Comparison of ENCODE assay signal across 15 mouse cellular contexts in the genomic region with DNA sequence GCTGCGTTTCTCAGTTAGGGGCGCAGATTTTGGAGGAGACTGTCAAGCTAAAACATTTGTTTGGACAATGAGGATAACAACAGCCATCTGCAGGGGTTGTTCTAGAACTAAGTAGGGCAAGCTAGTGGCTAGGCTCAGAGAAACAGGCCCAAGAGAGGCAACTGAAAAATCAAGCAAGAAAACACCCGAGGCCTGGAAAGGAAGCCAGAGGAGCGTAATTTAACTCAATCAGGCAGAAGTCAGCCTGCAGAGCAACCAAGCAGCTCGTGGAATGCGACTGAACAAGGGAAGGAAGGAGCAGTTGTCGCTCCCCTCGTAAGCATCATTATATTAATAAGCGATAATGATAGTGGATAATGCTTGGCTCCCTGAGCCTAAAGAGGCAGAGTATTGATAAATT. TPM values are rescaled to one million over a fixed set of nuclear protein-coding genes. Genes with fewer than 3 reads are reported as not detected.
DNase-seq lines count a peak whose midpoint lies in the region; ATAC-seq and TF ChIP-seq lines count a peak whose summit lies in the region.
"Had no signal": no experiment of that assay in that cellular context is flagged by ENCODE, and none has a peak within 500 bp of the region (broad histone marks: within the 10 kb centered on the region; RNA-seq: fewer than 3 reads in every experiment).

No protein-coding gene starts in this region.

- no peaks in the 10 kb centered on the region for H3K9me3 ChIP-seq in forebrain, embryonic 13.5 days (replicated peaks)
- H3K9me3 ChIP-seq in forebrain, embryonic 11.5 days (ENCODE audit: control insufficient read depth, low read length), result no peaks in the 10 kb centered on the region
- H3K9me3 ChIP-seq in lung, embryonic 14.5 days (ENCODE audit: low read depth, low read length), result no peaks in the 10 kb centered on the region
- H3K9me3 ChIP-seq in hindbrain, embryonic 16.5 days (ENCODE audit: control insufficient read depth, low read length), result no peaks in the 10 kb centered on the region
- H3K9me3 ChIP-seq in stomach, embryonic 16.5 days (replicated peaks; ENCODE audit: control insufficient read depth, low read length), result no peaks in the 10 kb centered on the region
- H3K9me3 ChIP-seq: G1E; heart, embryonic 13.5 days; limb, embryonic 15.5 days had no signal

- intact Hi-C loops in heart, postnatal 25 days (cut with DNase I), result no loop called here

- 48% methylated on average over 9 of the region's 9 CpGs for WGBS in forebrain, embryonic 13.5 days
- 47% methylated on average over 9 of the region's 9 CpGs for WGBS in forebrain, embryonic 11.5 days
- WGBS in lung, embryonic 14.5 days, result 54% methylated on average over 9 of the region's 9 CpGs
- 35% methylated on average over 9 of the region's 9 CpGs for WGBS in hindbrain, embryonic 16.5 days
- WGBS in stomach, embryonic 16.5 days, result 54% methylated on average over 9 of the region's 9 CpGs

- no peak for TF ChIP-seq CTCF in lung, embryonic 14.5 days (IDR thresholded peaks at IDR 0.05; ENCODE audit: low read depth)

- 0 out of 2 replicates have a peak, but pooled peaks cover 5% of the 10 kb centered on the region for H3K36me3 ChIP-seq in forebrain, embryonic 13.5 days (ENCODE audit: poor library complexity, severe bottlenecking)
- no peaks in the 10 kb centered on the region for H3K36me3 ChIP-seq in forebrain, embryonic 11.5 days (ENCODE audit: control insufficient read depth, insufficient read depth, low read length)
- H3K36me3 ChIP-seq in lung, embryonic 14.5 days (ENCODE audit: insufficient read depth), result peaks cover 5% of the 10 kb centered on the region; the same call in 1 of the 2 replicates
- 0 out of 2 replicates have a peak, but pooled peaks cover 2% of the 10 kb centered on the region for H3K36me3 ChIP-seq in hindbrain, embryonic 16.5 days (ENCODE audit: control insufficient read depth, insufficient read depth, low read length)
- no peaks in the 10 kb centered on the region for H3K36me3 ChIP-seq in stomach, embryonic 16.5 days (ENCODE audit: control insufficient read depth, insufficient read depth, low read length)
- H3K36me3 ChIP-seq: limb, embryonic 15.5 days had no signal

- H3K9ac ChIP-seq in forebrain, embryonic 13.5 days, result no peak overlapping the region
- no peak overlapping the region for H3K9ac ChIP-seq in forebrain, embryonic 11.5 days (ENCODE audit: low read length)
- H3K9ac ChIP-seq in lung, embryonic 14.5 days, result no peak overlapping the region
- no peak overlapping the region for H3K9ac ChIP-seq in hindbrain, embryonic 16.5 days (ENCODE audit: low read depth, low read length)
- no peak overlapping the region for H3K9ac ChIP-seq in stomach, embryonic 16.5 days (ENCODE audit: low read length)
- H3K9ac ChIP-seq: heart, embryonic 13.5 days; limb, embryonic 15.5 days had no signal

- peak overlapping the region; percentile 13; the same call in 1 of the 2 replicates for H3K4me2 ChIP-seq in forebrain, embryonic 13.5 days
- H3K4me2 ChIP-seq in forebrain, embryonic 11.5 days (ENCODE audit: low read depth, low read length, severe bottlenecking), result no peak overlapping the region
- H3K4me2 ChIP-seq in lung, embryonic 14.5 days, result no peak overlapping the region
- H3K4me2 ChIP-seq in hindbrain, embryonic 16.5 days (ENCODE audit: low read length), result no peak overlapping the region
- peak overlapping the region; percentile 3; the same call in 1 of the 2 replicates for H3K4me2 ChIP-seq in stomach, embryonic 16.5 days (ENCODE audit: low read depth, low read length)
- H3K4me2 ChIP-seq: heart, embryonic 13.5 days; limb, embryonic 15.5 days had no signal

- H3K27ac ChIP-seq in forebrain, embryonic 13.5 days, result peak overlapping the region; percentile 44; the same call in 1 of the 2 replicates
- no peak overlapping the region for H3K27ac ChIP-seq in forebrain, embryonic 11.5 days (ENCODE audit: low read depth, low read length)
- no peak overlapping the region for H3K27ac ChIP-seq in lung, embryonic 14.5 days (ENCODE audit: low read depth)
- peak overlapping the region; percentile 5 for H3K27ac ChIP-seq in hindbrain, embryonic 16.5 days (ENCODE audit: low read depth, low read length)
- peak overlapping the region; percentile 64 for H3K27ac ChIP-seq in stomach, embryonic 16.5 days (ENCODE audit: low read length)
- H3K27ac ChIP-seq: limb, embryonic 15.5 days had no signal

- peaks cover 72% of the 10 kb centered on the region for H3K4me1 ChIP-seq in forebrain, embryonic 13.5 days
- H3K4me1 ChIP-seq in forebrain, embryonic 11.5 days (replicated peaks; ENCODE audit: control insufficient read depth, insufficient read depth, low read length), result peaks cover 9% of the 10 kb centered on the region
- peaks cover 5% of the 10 kb centered on the region; the same call in 1 of the 2 replicates for H3K4me1 ChIP-seq in lung, embryonic 14.5 days (ENCODE audit: insufficient read depth)
- peaks cover 47% of the 10 kb centered on the region for H3K4me1 ChIP-seq in hindbrain, embryonic 16.5 days (ENCODE audit: control insufficient read depth, insufficient read depth, low read depth, low read length)
- peaks cover 29% of the 10 kb centered on the region for H3K4me1 ChIP-seq in stomach, embryonic 16.5 days (ENCODE audit: control insufficient read depth, insufficient read depth, low read length)

- H3K4me3 ChIP-seq in forebrain, embryonic 13.5 days, result no peak overlapping the region
- H3K4me3 ChIP-seq in forebrain, embryonic 11.5 days (ENCODE audit: low read depth, low read length), result no peak overlapping the region
- H3K4me3 ChIP-seq in lung, embryonic 14.5 days (ENCODE audit: low read depth, low read length), result no peak overlapping the region
- no peak overlapping the region for H3K4me3 ChIP-seq in hindbrain, embryonic 16.5 days (ENCODE audit: low read length)
- H3K4me3 ChIP-seq in stomach, embryonic 16.5 days (replicated peaks; ENCODE audit: low read length), result no peak overlapping the region
- H3K4me3 ChIP-seq: heart, embryonic 13.5 days; limb, embryonic 15.5 days had no signal

- H3K27me3 ChIP-seq in forebrain, embryonic 13.5 days, result peaks cover 25% of the 10 kb centered on the region
- H3K27me3 ChIP-seq in forebrain, embryonic 11.5 days (ENCODE audit: control insufficient read depth, insufficient read depth, low read length), result peaks cover 10% of the 10 kb centered on the region; the same call in 1 of the 2 replicates
- no peaks in the 10 kb centered on the region for H3K27me3 ChIP-seq in lung, embryonic 14.5 days (ENCODE audit: insufficient read depth, low read length)
- no peaks in the 10 kb centered on the region for H3K27me3 ChIP-seq in hindbrain, embryonic 16.5 days (replicated peaks; ENCODE audit: control insufficient read depth, insufficient read depth, low read length)
- no peaks in the 10 kb centered on the region for H3K27me3 ChIP-seq in stomach, embryonic 16.5 days (ENCODE audit: control insufficient read depth, insufficient read depth, low read length)
- H3K27me3 ChIP-seq: heart, embryonic 13.5 days; limb, embryonic 15.5 days had no signal

- no peak for ATAC-seq in forebrain, embryonic 13.5 days
- no peak for ATAC-seq in forebrain, embryonic 11.5 days (replicated peaks; ENCODE audit: low FRiP score)
- no peak for ATAC-seq in lung, embryonic 14.5 days (ENCODE audit: insufficient read depth)
- ATAC-seq in hindbrain, embryonic 16.5 days, result no peak
- no peak for ATAC-seq in stomach, embryonic 16.5 days (ENCODE audit: insufficient read depth, low FRiP score)
- ATAC-seq: lung, postnatal 0 days had no signal

- no peak for DNase-seq in forebrain, embryonic 11.5 days (ENCODE audit: low spot score)
- DNase-seq in lung, embryonic 14.5 days, result peak; percentile 13
- no peak for DNase-seq in lung, postnatal 10 days
- DNase-seq in heart, postnatal 25 days (ENCODE audit: low spot score), result no peak
- DNase-seq in spleen, postnatal 10 days (ENCODE audit: low spot score in 2 of 2), result no peak
- DNase-seq: embryo, embryonic 11 days; kidney, adult 8-10 months had no signal

RNA-seq across cellular contexts. Expression of a gene that starts 7.0 kb away (rescaled TPM):
- polyA plus RNA-seq in forebrain, embryonic 13.5 days (2015; fragmentation: Nextera tagmentation; extraction: Ambion mirVana), result 14.1 and 14.5 TPM in 2 replicates
- polyA plus RNA-seq in forebrain, embryonic 11.5 days (2014; fragmentation: Nextera tagmentation; extraction: Ambion mirVana), result 13.0 and 13.3 TPM in 2 replicates
- 20.8 and 25.1 TPM in 2 replicates for polyA plus RNA-seq in lung, embryonic 14.5 days (2014; fragmentation: Nextera tagmentation; extraction: Ambion mirVana)
- polyA plus RNA-seq in hindbrain, embryonic 16.5 days (2015; fragmentation: Nextera tagmentation; extraction: Ambion mirVana), result 9.4 and 10.8 TPM in 2 replicates
- 10.0 and 10.7 TPM in 2 replicates for polyA plus RNA-seq in stomach, embryonic 16.5 days (2015; fragmentation: Nextera tagmentation; extraction: Ambion mirVana)
- 10 to 100 TPM; 17.2 to 18.2 TPM for total RNA-seq in heart, postnatal 25 days (2021)

RNA-seq across cellular contexts. Expression of a gene that starts 47.4 kb away (rescaled TPM):
- not detected in 2 replicates for polyA plus RNA-seq in forebrain, embryonic 13.5 days (2015; fragmentation: Nextera tagmentation; extraction: Ambion mirVana)
- polyA plus RNA-seq in forebrain, embryonic 11.5 days (2014; fragmentation: Nextera tagmentation; extraction: Ambion mirVana), result not detected in 2 replicates
- polyA plus RNA-seq in lung, embryonic 14.5 days (2014; fragmentation: Nextera tagmentation; extraction: Ambion mirVana), result 0.12 and 0.24 TPM in 2 replicates
- 0.18 and 0.27 TPM in 2 replicates for polyA plus RNA-seq in hindbrain, embryonic 16.5 days (2015; fragmentation: Nextera tagmentation; extraction: Ambion mirVana)
- polyA plus RNA-seq in stomach, embryonic 16.5 days (2015; fragmentation: Nextera tagmentation; extraction: Ambion mirVana), result 0.14 TPM in 1 of 2 replicates, not detected in the other
- total RNA-seq in heart, postnatal 25 days (2021), result not detected
- total RNA-seq: layer of hippocampus, postnatal 14 days had no signal
- polyA plus RNA-seq: G1E; heart, embryonic 13.5 days had no signal

Comparison
In these comparisons a context has a peak if more than half of its experiments do, and no peak if none do; other contexts are left out.
1. H3K27ac ChIP-seq: peak in forebrain, embryonic 13.5 days (single experiment), hindbrain, embryonic 16.5 days (single experiment) and stomach, embryonic 16.5 days (single experiment); none in forebrain, embryonic 11.5 days (single experiment) and lung, embryonic 14.5 days (single experiment).
2. H3K4me2 ChIP-seq: peak in forebrain, embryonic 13.5 days (single experiment) and stomach, embryonic 16.5 days (single experiment); none in forebrain, embryonic 11.5 days (single experiment), lung, embryonic 14.5 days (single experiment) and hindbrain, embryonic 16.5 days (single experiment).